Mouse (Mus musculus) right cerebral cortex, postnatal 36 days (tissue): ENCODE measurements around the gene Rpain.
A peak's percentile ranks its signal among the peaks of the same experiment; 100 is the strongest.

Experiments
- DNase-seq, 2 experiments: peaks; one replicate each; pipeline ENCODE4 v3.0.0; 2022; ENCODE audit warnings: low spot score in 2 of 2, mixed read lengths in 1 of 2

Rpain gene

GRCm38 (mm10) chr11:71001167-71001566, 31.2 kb downstream of the Rpain start:
- DNase-seq = peak in 1 of 2 experiments; percentile 36

DNA sequence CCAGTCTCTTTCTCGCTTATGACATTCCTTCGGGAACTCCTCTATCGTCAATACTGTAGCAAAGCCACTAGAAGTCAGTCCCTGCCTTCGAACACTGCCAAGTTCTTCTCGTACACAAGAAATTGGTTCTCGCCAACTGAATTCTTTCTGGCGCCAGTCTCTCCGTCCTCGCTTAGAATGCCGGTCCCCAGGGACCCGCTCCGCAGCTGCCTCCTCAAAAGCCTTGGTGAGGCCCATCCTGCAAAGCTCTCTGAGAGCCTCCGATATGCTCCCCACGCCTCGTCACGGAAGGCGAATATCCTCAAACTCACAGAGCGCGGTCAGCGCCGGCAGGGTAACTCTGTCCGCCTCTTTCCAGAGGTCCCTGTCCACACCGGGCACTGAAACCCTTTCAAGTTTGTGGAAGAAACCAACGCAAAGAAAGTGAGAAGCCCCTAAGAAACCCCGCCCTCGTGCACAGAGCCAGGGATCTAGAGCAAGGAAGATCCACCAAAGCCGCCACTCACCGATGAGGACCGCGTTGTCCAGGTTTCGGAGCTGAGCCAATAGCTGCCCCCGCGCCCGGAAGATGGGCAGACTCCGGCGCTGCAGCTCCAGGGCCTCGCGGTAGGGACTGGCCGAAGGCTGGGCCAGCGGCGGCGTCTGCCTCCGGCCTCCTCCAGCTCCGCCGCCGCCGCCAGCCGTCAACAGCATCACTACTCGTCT, 33.8 kb downstream of the Rpain start:
- peak in 1 of 2 experiments; percentile 53 for DNase-seq

GRCm38 (mm10) chr11:71004316-71004773, 34.3 kb downstream of the Rpain start, which contains the start of gene Dhx33:
Gene Dhx33, minus strand, starts transcription at chr11:71004437.
- peak; percentile 97 to 98 for DNase-seq

GRCm38 (mm10) chr11:71005046-71005445, 35.0 kb downstream of the Rpain start:
- no peak for DNase-seq

DNA sequence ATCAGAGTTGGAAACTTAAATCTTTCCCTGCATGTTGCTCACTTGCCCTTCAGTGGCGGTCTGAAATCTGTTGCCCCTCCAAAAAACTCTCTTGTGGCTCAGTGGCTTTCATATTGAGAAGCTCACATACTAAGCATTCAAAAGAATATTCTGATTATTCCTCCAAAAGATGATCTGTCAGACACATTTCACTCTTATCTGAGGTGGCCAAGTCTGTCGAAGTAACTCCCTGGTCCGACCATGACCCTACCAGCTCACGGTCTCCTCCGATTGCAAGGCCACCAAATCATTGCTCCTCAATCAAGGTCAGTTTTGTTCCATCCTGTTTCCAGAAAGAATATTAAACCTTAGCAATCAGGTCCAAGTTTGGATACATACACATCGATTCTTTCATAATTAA, 37.0 kb downstream of the Rpain start:
- DNase-seq = no peak

DNA sequence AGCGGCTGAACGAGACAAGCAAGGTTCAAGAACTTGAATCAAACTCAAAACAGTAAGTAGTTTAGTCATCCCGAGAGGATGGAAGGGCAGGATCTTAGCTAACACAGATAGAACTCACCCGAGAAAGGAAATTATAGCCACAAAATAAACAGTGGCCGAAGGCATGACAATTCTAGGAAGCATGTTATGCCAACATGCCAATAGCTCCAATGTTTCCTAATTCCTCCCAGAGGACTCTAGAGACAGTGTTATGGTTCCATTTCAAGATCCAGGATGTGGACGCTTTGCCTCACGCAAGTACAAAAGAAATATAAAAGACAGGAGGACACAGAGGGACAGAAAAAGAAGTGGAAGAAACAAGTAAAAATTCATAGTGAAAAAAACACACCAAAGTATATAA, 37.8 kb downstream of the Rpain start:
- no peak for DNase-seq

- DNase-seq = no peak
These were observed 38.3 kb downstream of the Rpain start for GRCm38 (mm10) chr11:71008321-71008720.

GRCm38 (mm10) chr11:71012743-71013142, 42.7 kb downstream of the Rpain start:
- no peak for DNase-seq

DNA sequence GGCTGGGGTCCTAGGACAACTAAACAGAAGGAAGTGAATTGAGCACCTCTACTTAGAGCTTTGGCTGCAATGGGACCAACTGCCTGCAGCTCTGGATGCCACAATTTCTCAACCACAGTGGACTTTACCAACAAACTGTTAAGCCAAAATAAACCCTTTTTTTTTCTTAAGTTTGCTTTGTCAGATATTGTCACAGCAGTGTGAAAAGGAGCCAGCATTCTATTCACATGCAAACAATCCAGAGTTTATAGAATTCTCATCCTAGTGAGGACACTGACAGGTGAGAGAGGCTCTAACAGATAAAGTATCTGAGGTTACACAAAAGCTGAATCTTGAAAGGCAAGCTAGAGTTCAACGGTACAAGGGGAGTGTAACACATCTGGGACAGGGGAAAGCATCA, 47.0 kb downstream of the Rpain start:
- DNase-seq = no peak

DNA sequence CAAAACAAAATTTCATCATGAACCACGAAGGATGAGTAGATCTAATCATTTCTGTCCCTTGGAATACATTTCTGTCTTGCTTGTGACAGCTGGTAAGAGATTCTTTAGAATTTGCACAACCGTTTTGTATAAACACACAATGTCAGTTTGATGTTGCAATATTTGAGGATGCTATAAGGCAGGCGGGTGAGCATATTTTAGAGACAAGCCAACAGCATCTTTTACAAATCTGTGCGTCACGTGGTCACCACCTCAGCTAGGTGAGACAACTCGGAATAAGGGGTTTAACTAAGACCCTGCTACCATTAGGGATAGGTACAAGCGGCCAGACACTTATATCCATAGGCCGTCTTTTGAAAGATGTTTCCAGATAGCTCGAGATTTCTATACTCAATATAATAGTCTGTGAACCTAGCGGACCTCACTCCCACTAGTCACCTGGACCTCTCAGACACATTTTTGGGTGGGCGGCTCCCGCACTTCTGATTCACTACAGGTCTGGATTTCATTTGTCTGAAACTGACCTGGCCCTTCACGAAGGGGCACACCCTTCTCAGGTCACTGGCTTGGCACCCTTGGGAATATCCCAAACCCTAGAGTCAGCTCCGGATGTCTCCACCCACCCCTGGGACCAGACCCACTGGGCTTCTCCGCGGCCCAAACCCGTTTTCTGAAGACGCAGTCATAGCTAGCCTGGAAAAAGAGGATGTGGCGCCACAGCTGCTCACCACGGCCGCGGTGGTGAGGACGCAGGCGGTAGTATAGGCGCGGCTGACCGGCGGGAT, 48.6 kb downstream of the Rpain start:
- DNase-seq = peak in 1 of 2 experiments; percentile 10

GRCm38 (mm10) chr11:71019201-71020068, 49.4 kb downstream of the Rpain start, which contains the start of the genes Mis12 and Derl2:
Gene Mis12, plus strand, starts transcription at chr11:71019611.
Gene Derl2, minus strand, starts transcription at chr11:71019841.
- DNase-seq = peak; percentile 100
